Mouse (Mus musculus) ES-Bruce4 (cell line): ENCODE results near the gene Tiam1. TPM values are rescaled to one million over a fixed set of nuclear protein-coding genes. Genes with fewer than 3 reads are reported as not detected.

Experiments
- H3K27ac ChIP-seq: 2 replicates; pipeline ENCODE4 v1.5.1; 2012; ENCODE audit warnings: low read length, inconsistent platforms; ENCODE audit not compliant: insufficient read depth
- H3K27me3 ChIP-seq: 2 replicates; pipeline ENCODE4 v1.6.1; 2012; ENCODE audit warnings: mild to moderate bottlenecking, low read length, inconsistent platforms; ENCODE audit not compliant: control insufficient read depth, poor library complexity, insufficient read depth, severe bottlenecking
- H3K36me3 ChIP-seq: 2 replicates; pipeline ENCODE4 v1.6.1; 2012; ENCODE audit warnings: inconsistent platforms, mild to moderate bottlenecking, low read length, moderate library complexity; ENCODE audit not compliant: control insufficient read depth, poor library complexity, insufficient read depth, severe bottlenecking
- H3K4me1 ChIP-seq: one replicate; pipeline ENCODE4 v1.8.1; 2011; ENCODE audit warnings: low read length; ENCODE audit not compliant: control insufficient read depth, insufficient read depth
- H3K4me3 ChIP-seq: 2 replicates; pipeline ENCODE4 v1.5.1; 2011; ENCODE audit warnings: low read depth, mild to moderate bottlenecking, low read length
- H3K9ac ChIP-seq: 2 replicates; pipeline ENCODE4 v1.6.1; 2012; ENCODE audit warnings: low read depth, mild to moderate bottlenecking, inconsistent platforms; ENCODE audit not compliant: poor library complexity, severe bottlenecking
- H3K9me3 ChIP-seq: replicated peaks from 2 replicates; pipeline ENCODE4 v1.6.1; 2012; ENCODE audit warnings: mild to moderate bottlenecking, low read length, inconsistent platforms; ENCODE audit not compliant: control insufficient read depth, poor library complexity, insufficient read depth, severe bottlenecking
- CTCF ChIP-seq: IDR thresholded peaks from one replicate; pipeline ENCODE4 v1.8.1; 2011; ENCODE audit warnings: low read depth, low read length
- EP300 ChIP-seq: IDR thresholded peaks from 2 replicates; pipeline ENCODE4 v1.6.1; 2011; ENCODE audit warnings: low read depth, low read length; ENCODE audit not compliant: insufficient read depth
- POLR2A ChIP-seq: IDR thresholded peaks from one replicate; pipeline ENCODE4 v1.8.1; 2011; ENCODE audit warnings: low read length; ENCODE audit not compliant: insufficient read depth
- polyA plus RNA-seq: library from polyadenylated mRNA; stranded (reverse); fragments of >200 nt; gene quantifications from 2 replicates; pipeline ENCODE4 v1.2.4, GENCODE M21; 2011; ENCODE audit warnings: low read depth; ENCODE audit not compliant: missing spikeins, insufficient read depth, insufficient read length

The Tiam1 gene
- polyA plus RNA-seq, 1 experiment: 24.4 TPM

GRCm38 (mm10) chr16:90090368-90090767 lies 53.2 kb downstream of the Tiam1 start:
- Histone ChIP-seq H3K36me3 (no peaks in the 10 kb centered on the region), H3K27me3 (no peaks in the 10 kb centered on the region)

GRCm38 (mm10) chr16:90087256-90087655 lies 56.3 kb downstream of the Tiam1 start:
- Histone ChIP-seq H3K27ac (no peak overlapping the region), H3K4me1 (no peaks in the 10 kb centered on the region), H3K4me3 (no peak overlapping the region), H3K9ac (no peak overlapping the region), H3K9me3 (no peaks in the 10 kb centered on the region), H3K36me3 (no peaks in the 10 kb centered on the region), H3K27me3 (no peaks in the 10 kb centered on the region)
- TF ChIP-seq POLR2A (no peak), CTCF (no peak), EP300 (no peak)

More at GRCm38 (mm10) chr16:90090368-90090767, 53.2 kb downstream of the Tiam1 start:
- TF ChIP-seq CTCF (no peak), EP300 (no peak), POLR2A (no peak)
- no peak overlapping the region for H3K4me3 ChIP-seq
- peaks cover 2% of the 10 kb centered on the region for H3K4me1 ChIP-seq
- H3K9ac ChIP-seq: no peak overlapping the region
- no peaks in the 10 kb centered on the region for H3K9me3 ChIP-seq
- H3K27ac ChIP-seq: no peak overlapping the region

- no peaks in the 10 kb centered on the region for H3K9me3 ChIP-seq
- no peak overlapping the region for H3K4me3 ChIP-seq
- H3K9ac ChIP-seq: no peak overlapping the region
- H3K36me3 ChIP-seq: no peaks in the 10 kb centered on the region
- H3K27ac ChIP-seq: no peak overlapping the region
- no peaks in the 10 kb centered on the region for H3K4me1 ChIP-seq
- H3K27me3 ChIP-seq: no peaks in the 10 kb centered on the region
- no peak for TF ChIP-seq EP300
- no peak for TF ChIP-seq CTCF
- no peak for TF ChIP-seq POLR2A
These were observed 57.5 kb downstream of the Tiam1 start for GRCm38 (mm10) chr16:90086111-90086510.

DNA sequence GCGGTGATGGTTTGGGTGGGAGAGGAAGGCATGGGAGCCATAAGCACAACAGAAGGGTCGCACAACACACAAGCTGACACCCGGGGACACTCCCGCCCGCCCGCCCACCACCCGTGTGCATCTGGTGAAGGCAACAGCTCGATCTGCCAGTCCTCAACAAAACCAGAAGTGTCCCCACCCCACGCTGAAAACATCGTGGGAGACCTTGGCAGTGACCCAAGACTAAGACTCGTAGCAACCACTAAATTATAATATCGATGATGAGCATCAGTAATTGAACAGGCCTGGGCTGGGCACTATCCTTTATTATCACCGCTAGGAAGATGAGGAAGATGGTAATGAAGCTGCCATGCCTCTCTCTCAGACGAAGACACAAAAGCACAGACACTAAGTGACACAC lies 58.0 kb downstream of the Tiam1 start:
- Histone ChIP-seq H3K36me3 (no peaks in the 10 kb centered on the region), H3K4me1 (no peaks in the 10 kb centered on the region), H3K27ac (no peak overlapping the region), H3K9me3 (no peaks in the 10 kb centered on the region), H3K9ac (no peak overlapping the region), H3K27me3 (no peaks in the 10 kb centered on the region), H3K4me3 (no peak overlapping the region)
- TF ChIP-seq POLR2A (no peak), EP300 (no peak), CTCF (no peak)

- Histone ChIP-seq H3K4me1 (no peaks in the 10 kb centered on the region), H3K9ac (no peak overlapping the region), H3K36me3 (no peaks in the 10 kb centered on the region), H3K4me3 (no peak overlapping the region), H3K27me3 (no peaks in the 10 kb centered on the region), H3K9me3 (no peaks in the 10 kb centered on the region), H3K27ac (no peak overlapping the region)
- TF ChIP-seq CTCF (no peak), POLR2A (no peak), EP300 (no peak)
These were observed 62.4 kb downstream of the Tiam1 start for GRCm38 (mm10) chr16:90081125-90081524.

GRCm38 (mm10) chr16:90078806-90079381 lies 64.7 kb downstream of the Tiam1 start:
- TF ChIP-seq POLR2A (no peak), CTCF (no peak), EP300 (no peak)
- no peaks in the 10 kb centered on the region for H3K27me3 ChIP-seq
- no peaks in the 10 kb centered on the region for H3K9me3 ChIP-seq

More at GRCm38 (mm10) chr16:90078806-90079381, 64.7 kb downstream of the Tiam1 start:
- no peaks in the 10 kb centered on the region for H3K4me1 ChIP-seq
- no peak overlapping the region for H3K27ac ChIP-seq
- H3K4me3 ChIP-seq: no peak overlapping the region
- no peaks in the 10 kb centered on the region for H3K36me3 ChIP-seq
- no peak overlapping the region for H3K9ac ChIP-seq
